Mouse (Mus musculus) adrenal gland (tissue): Measurements from ENCODE around the gene Gsta2.
"Not testable (repeated sequence)": the region's sequence is repeated elsewhere in the genome, so short reads cannot be mapped to it uniquely, and the experiment has no call there.

Experiments
- intact Hi-C: fragments of 180-260 bp; cut with DNase I; formaldehyde crosslinking; loops from one replicate; pipeline ENCODE4 v1.15.1; 2025

Gsta2 gene

GRCm38 (mm10) chr9:78367959-78368358 is 12.4 kb upstream of the Gsta2 start, which contains the start of gene Dppa5a:
Gene Dppa5a, minus strand, starts transcription at chr9:78368177.
- intact Hi-C loops, result not testable (repeated sequence)

- intact Hi-C loops, result no loop called here
Observed at GRCm38 (mm10) chr9:78365850-78366544, 10.4 kb upstream of the Gsta2 start.

GRCm38 (mm10) chr9:78364701-78365100 is 9.1 kb upstream of the Gsta2 start:
- intact Hi-C loops, result no loop called here

- intact Hi-C loops, result no loop called here
Observed at GRCm38 (mm10) chr9:78363374-78363773, 7.8 kb upstream of the Gsta2 start.

- intact Hi-C loops, result no loop called here
Observed at GRCm38 (mm10) chr9:78360484-78360872, 4.9 kb upstream of the Gsta2 start.

GRCm38 (mm10) chr9:78359750-78360483 is 4.3 kb upstream of the Gsta2 start:
- intact Hi-C loops, result loop anchor here (10.0 kb wide), 1 partner anchor 195 kb away; no protein-coding TSS in a partner anchor

GRCm38 (mm10) chr9:78358053-78358452 is 2.5 kb upstream of the Gsta2 start:
- intact Hi-C loops, result loop anchor here (10.0 kb wide), 1 partner anchor 197 kb away; no protein-coding TSS in a partner anchor

GRCm38 (mm10) chr9:78354665-78355578 is 666 bp downstream of the Gsta2 start:
- intact Hi-C loops, result loop anchor here (10.0 kb wide), 1 partner anchor 200 kb away; no protein-coding TSS in a partner anchor

- intact Hi-C loops, result loop anchor here (10.0 kb wide), 1 partner anchor 203 kb away; no protein-coding TSS in a partner anchor
Observed at GRCm38 (mm10) chr9:78351504-78352220, 3.9 kb downstream of the Gsta2 start.

- intact Hi-C loops, result loop anchor here (10.0 kb wide), 1 partner anchor 205 kb away; no protein-coding TSS in a partner anchor
Observed at GRCm38 (mm10) chr9:78350007-78350406, 5.6 kb downstream of the Gsta2 start.

- intact Hi-C loops, result not testable (repeated sequence)
Observed at GRCm38 (mm10) chr9:78349141-78349540, 6.4 kb downstream of the Gsta2 start.

- intact Hi-C loops, result not testable (repeated sequence)
Observed at GRCm38 (mm10) chr9:78348206-78349004, 7.2 kb downstream of the Gsta2 start.

GRCm38 (mm10) chr9:78347004-78347403 is 8.6 kb downstream of the Gsta2 start:
- intact Hi-C loops, result no loop called here

- intact Hi-C loops, result not testable (repeated sequence)
Observed at GRCm38 (mm10) chr9:78345235-78345634, 10.4 kb downstream of the Gsta2 start.

GRCm38 (mm10) chr9:78343055-78343454 is 12.5 kb downstream of the Gsta2 start:
- intact Hi-C loops, result not testable (repeated sequence)

- intact Hi-C loops, result not testable (repeated sequence)
Observed at GRCm38 (mm10) chr9:78342494-78342893, 13.1 kb downstream of the Gsta2 start.

GRCm38 (mm10) chr9:78340324-78340723 is 15.3 kb downstream of the Gsta2 start:
- intact Hi-C loops, result not testable (repeated sequence)

- intact Hi-C loops, result not testable (repeated sequence)
Observed at GRCm38 (mm10) chr9:78337050-78337449, 18.5 kb downstream of the Gsta2 start.

- intact Hi-C loops, result not testable (repeated sequence)
Observed at GRCm38 (mm10) chr9:78327289-78327688, 28.3 kb downstream of the Gsta2 start, which contains the start of gene Omt2b. Gene Omt2b, plus strand, starts transcription at chr9:78327589.
